8 mouse cellular contexts compared by ENCODE assay signal in the genomic region with DNA sequence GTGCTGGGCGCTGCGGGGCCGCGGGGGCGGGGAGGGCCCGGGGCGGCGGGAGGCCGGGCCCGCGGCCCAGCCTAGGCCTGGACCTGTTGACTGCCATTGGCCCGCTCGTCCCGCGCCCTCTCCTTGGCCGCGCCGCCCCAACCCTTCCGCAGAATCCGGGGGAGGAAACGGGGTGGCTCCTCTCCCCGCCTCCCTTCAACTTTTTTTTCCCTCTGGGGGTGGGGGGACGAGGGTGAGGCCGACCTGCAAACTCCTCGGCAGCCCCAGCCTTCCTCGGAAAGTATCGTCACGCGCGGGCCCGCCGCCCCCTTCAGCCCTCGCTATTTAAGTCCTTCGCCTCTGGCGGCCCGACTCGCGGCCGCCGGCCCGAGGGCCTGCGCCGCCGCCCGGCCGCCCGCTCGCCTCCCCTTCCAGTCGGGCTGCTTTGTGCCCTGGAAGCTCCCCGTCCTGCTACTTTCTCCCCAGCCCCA. TPM values are rescaled to one million over a fixed set of nuclear protein-coding genes. Genes with fewer than 3 reads are reported as not detected.
DNase-seq lines count a peak whose midpoint lies in the region; ATAC-seq and TF ChIP-seq lines count a peak whose summit lies in the region.

No protein-coding gene starts in this region.

- DNase-seq in G1E (ENCODE audit: low spot score) = peak; percentile 93
- peak; percentile 92 for DNase-seq in cerebellum, adult 11-12 months
- DNase-seq in forebrain, postnatal 0 days = peak; percentile 86
- DNase-seq in heart, postnatal 4 days = peak; percentile 97
- DNase-seq in layer of hippocampus, adult 9-11 months = peak; percentile 92
- peak; percentile 99 for DNase-seq in lung, postnatal 10 days
- peak; percentile 90 for DNase-seq in ovary, postnatal 14 days (ENCODE audit: low spot score)
- DNase-seq in thymus, postnatal 14 days = peak; percentile 95

- no peaks in the 10 kb centered on the region for H3K36me3 ChIP-seq in G1E (replicated peaks)
- no peaks in the 10 kb centered on the region for H3K36me3 ChIP-seq in forebrain, postnatal 0 days (ENCODE audit: insufficient read depth)

- no peaks in the 10 kb centered on the region for H3K9me3 ChIP-seq in G1E (replicated peaks)
- H3K9me3 ChIP-seq in forebrain, postnatal 0 days (ENCODE audit: low read length) = no peaks in the 10 kb centered on the region

- peak overlapping the region; percentile 86 for H3K4me3 ChIP-seq in G1E (ENCODE audit: low read depth, low read length)
- H3K4me3 ChIP-seq in forebrain, postnatal 0 days (ENCODE audit: low read depth, low read length) = peak overlapping the region; percentile 69

- peak overlapping the region; percentile 79 for H3K4me2 ChIP-seq in forebrain, postnatal 0 days (ENCODE audit: low read depth)

- H3K27me3 ChIP-seq in G1E (ENCODE audit: insufficient read depth, low read length) = no peaks in the 10 kb centered on the region
- H3K27me3 ChIP-seq in forebrain, postnatal 0 days (ENCODE audit: insufficient read depth, low read length) = no peaks in the 10 kb centered on the region

- ATAC-seq in G1E (ENCODE audit: extremely low read depth, insufficient number of reproducible peaks, low FRiP score, poor library complexity, severe bottlenecking) = peak; percentile 86
- peak; percentile 87 for ATAC-seq in forebrain, postnatal 0 days

- peaks cover 29% of the 10 kb centered on the region for H3K4me1 ChIP-seq in G1E (ENCODE audit: insufficient read depth, low read depth, low read length)
- no peaks in the 10 kb centered on the region for H3K4me1 ChIP-seq in forebrain, postnatal 0 days (ENCODE audit: insufficient read depth)

- peak overlapping the region; percentile 94 for H3K27ac ChIP-seq in forebrain, postnatal 0 days (ENCODE audit: low read depth, low read length)

- TF ChIP-seq CTCF in G1E (IDR thresholded peaks at IDR 0.05; ENCODE audit: low read depth, low read length) = no peak
- no peak for TF ChIP-seq CTCF in forebrain, postnatal 0 days (IDR thresholded peaks at IDR 0.05; ENCODE audit: low read depth)

- WGBS in forebrain, postnatal 0 days = 1% methylated on average over 37 of the region's 50 CpGs

- H3K9ac ChIP-seq in forebrain, postnatal 0 days = peak overlapping the region; percentile 82

RNA-seq across cellular contexts. Expression of a gene that starts 1.8 kb away (rescaled TPM):
- total RNA-seq in G1E (2014; fragmentation: Nextera tagmentation) (141 and 160 TPM in 2 replicates), G1E (2017) (62.9 and 73.6 TPM in 2 replicates)
- polyA plus RNA-seq in G1E (2012) = 20.5 and 20.8 TPM in 2 replicates
- total RNA-seq in forebrain, postnatal 0 days (2014; rRNA removed) = 27.3 and 31.3 TPM in 2 replicates
- polyA plus RNA-seq in forebrain, postnatal 0 days (2015; fragmentation: Nextera tagmentation; extraction: Ambion mirVana) = 15.9 and 27.4 TPM in 2 replicates
- 10 to 100 TPM; 41.5 to 44.3 TPM for total RNA-seq in heart, postnatal 4 days (2021)

RNA-seq across cellular contexts. Expression of a gene that starts 8.0 kb away (rescaled TPM):
- total RNA-seq in G1E (2014; fragmentation: Nextera tagmentation) (1.3 and 33.3 TPM in 2 replicates), G1E (2017) (1.8 and 2.0 TPM in 2 replicates)
- polyA plus RNA-seq in G1E (2012) = 0.20 TPM in 2 replicates
- total RNA-seq in forebrain, postnatal 0 days (2014; rRNA removed) = 11.4 and 12.6 TPM in 2 replicates
- polyA plus RNA-seq in forebrain, postnatal 0 days (2015; fragmentation: Nextera tagmentation; extraction: Ambion mirVana) = 4.3 and 4.9 TPM in 2 replicates
- 1 to 10 TPM; 6.3 to 7.2 TPM for total RNA-seq in heart, postnatal 4 days (2021)

RNA-seq across cellular contexts. Expression of a gene that starts 19.3 kb away (rescaled TPM):
- total RNA-seq in G1E (2014; fragmentation: Nextera tagmentation) (0.30 and 0.87 TPM in 2 replicates), G1E (2017) (1.5 and 2.1 TPM in 2 replicates)
- polyA plus RNA-seq in G1E (2012) = 0.55 and 0.65 TPM in 2 replicates
- 2.6 and 3.5 TPM in 2 replicates for total RNA-seq in forebrain, postnatal 0 days (2014; rRNA removed)
- polyA plus RNA-seq in forebrain, postnatal 0 days (2015; fragmentation: Nextera tagmentation; extraction: Ambion mirVana) = 10.1 and 11.8 TPM in 2 replicates
- total RNA-seq in heart, postnatal 4 days (2021) = 1 to 10 TPM; 4.7 to 5.0 TPM

Comparison
In these comparisons a context has a peak if more than half of its experiments do, and no peak if none do; other contexts are left out.
1. Peak in every context shown above with its lines: DNase-seq, ATAC-seq, H3K4me3 ChIP-seq and H3K27ac ChIP-seq.